In the genomic region with DNA sequence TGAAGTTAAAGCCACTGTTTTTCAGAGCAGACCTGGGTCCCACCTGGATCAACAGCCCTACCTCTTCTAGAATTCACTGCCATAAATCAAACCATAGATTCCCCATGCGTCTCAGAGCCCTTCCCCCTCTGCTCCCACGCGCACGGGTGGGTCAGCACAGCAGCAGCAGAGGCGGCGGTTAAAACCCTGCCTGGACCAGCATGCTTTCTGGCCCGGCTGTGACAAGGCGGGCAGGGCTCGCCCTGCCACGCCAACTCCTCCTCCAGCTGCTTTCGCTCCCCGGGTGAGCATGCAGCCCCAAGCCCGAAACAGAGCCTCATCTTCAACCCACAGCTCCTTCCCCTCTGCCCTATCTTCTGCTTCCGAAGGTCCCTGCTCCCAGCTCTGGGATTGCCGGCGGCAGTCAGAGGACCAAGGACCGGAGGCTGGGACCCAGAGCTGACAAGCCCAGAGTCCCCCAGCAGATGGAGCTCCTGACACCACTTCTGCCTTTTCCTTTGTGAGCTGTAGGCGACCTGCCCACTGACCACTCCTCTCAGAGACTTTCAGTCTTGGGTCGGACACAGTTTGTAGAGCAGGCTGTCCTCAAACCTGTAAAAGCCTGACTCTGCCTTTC, we compare ENCODE assay signal across 9 mouse cellular contexts. TPM values are rescaled to one million over a fixed set of nuclear protein-coding genes. Genes with fewer than 3 reads are reported as not detected.
A peak's percentile ranks its signal among the peaks of the same experiment; 100 is the strongest.
DNase-seq lines count a peak whose midpoint lies in the region; ATAC-seq lines count a peak whose summit lies in the region.
"Had no signal": no experiment of that assay in that cellular context is flagged by ENCODE, and none has a peak within 500 bp of the region (broad histone marks: within the 10 kb centered on the region; RNA-seq: fewer than 3 reads in every experiment).

No protein-coding gene starts in this region.

- H3K9ac ChIP-seq in limb, embryonic 15.5 days, result peak overlapping the region; percentile 26; the same call in 1 of the 2 replicates
- peak overlapping the region; percentile 65 for H3K9ac ChIP-seq in midbrain, embryonic 16.5 days (ENCODE audit: low read depth, low read length)

- peak overlapping the region; percentile 45 for H3K4me3 ChIP-seq in limb, embryonic 15.5 days
- H3K4me3 ChIP-seq in midbrain, embryonic 16.5 days (ENCODE audit: low read depth, low read length), result peak overlapping the region; percentile 44

- H3K4me2 ChIP-seq in limb, embryonic 15.5 days, result peak overlapping the region; percentile 79
- H3K4me2 ChIP-seq in midbrain, embryonic 16.5 days (ENCODE audit: low read length), result peak overlapping the region; percentile 70

- H3K36me3 ChIP-seq in limb, embryonic 15.5 days, result no peaks in the 10 kb centered on the region
- H3K36me3 ChIP-seq in midbrain, embryonic 16.5 days (ENCODE audit: control insufficient read depth, insufficient read depth, low read length), result no peaks in the 10 kb centered on the region
- no peaks in the 10 kb centered on the region for H3K36me3 ChIP-seq in splenic B cell, adult 2 months (ENCODE audit: control insufficient read depth, insufficient read depth, low read length, poor library complexity, severe bottlenecking)

- no peak overlapping the region for H3K27ac ChIP-seq in limb, embryonic 15.5 days
- H3K27ac ChIP-seq in midbrain, embryonic 16.5 days (ENCODE audit: low read length), result no peak overlapping the region
- H3K27ac ChIP-seq: macrophage had no signal

- no peaks in the 10 kb centered on the region for H3K27me3 ChIP-seq in limb, embryonic 15.5 days
- no peaks in the 10 kb centered on the region for H3K27me3 ChIP-seq in midbrain, embryonic 16.5 days (ENCODE audit: control insufficient read depth, insufficient read depth, low read depth, low read length)
- no peaks in the 10 kb centered on the region for H3K27me3 ChIP-seq in splenic B cell, adult 2 months (ENCODE audit: control insufficient read depth, insufficient read depth, low read length, poor library complexity, severe bottlenecking)

- 1% methylated on average over 19 of the region's 19 CpGs for WGBS in limb, embryonic 15.5 days
- 1% methylated on average over 19 of the region's 19 CpGs for WGBS in midbrain, embryonic 16.5 days

- ATAC-seq in limb, embryonic 15.5 days (ENCODE audit: insufficient number of reproducible peaks, low FRiP score, low TSS enrichment, low read depth), result no peak
- ATAC-seq in midbrain, embryonic 16.5 days, result peak; percentile 80

- H3K4me1 ChIP-seq in limb, embryonic 15.5 days, result no peaks in the 10 kb centered on the region
- H3K4me1 ChIP-seq in midbrain, embryonic 16.5 days (ENCODE audit: control insufficient read depth, insufficient read depth, low read length), result no peaks in the 10 kb centered on the region

- DNase-seq in layer of hippocampus, adult 11-12 months (ENCODE audit: low spot score), result peak; percentile 70
- DNase-seq in layer of hippocampus, adult 9-10 months (ENCODE audit: low spot score), result no peak
- peak; percentile 85 for DNase-seq in embryo, embryonic 9.5 days (ENCODE audit: extremely low spot score)
- DNase-seq in heart, adult 18-20 months, result peak; percentile 77 to 86
- peak; percentile 85 for DNase-seq in kidney, adult 18-20 months
- peak; percentile 69 for DNase-seq in splenic B cell, adult 2 months (ENCODE audit: low read depth, low spot score)

- H3K9me3 ChIP-seq in limb, embryonic 15.5 days, result no peaks in the 10 kb centered on the region
- no peaks in the 10 kb centered on the region; the same call in 1 of the 2 replicates for H3K9me3 ChIP-seq in midbrain, embryonic 16.5 days (replicated peaks; ENCODE audit: control insufficient read depth, low read length, poor library complexity, severe bottlenecking)

RNA-seq across cellular contexts. Expression of a gene that starts 8.3 kb away (rescaled TPM):
- total RNA-seq in heart, adult 18-20 months (2021), result 1 to 10 TPM; 1.1 to 1.2 TPM
- polyA plus RNA-seq in limb, embryonic 15.5 days (2015; fragmentation: Nextera tagmentation; extraction: Ambion mirVana), result 10.8 and 17.5 TPM in 2 replicates
- polyA plus RNA-seq in midbrain, embryonic 16.5 days (2015; fragmentation: Nextera tagmentation; extraction: Ambion mirVana), result 1.9 and 2.9 TPM in 2 replicates

RNA-seq across cellular contexts. Expression of a gene that starts 17.6 kb away (rescaled TPM):
- under 1 TPM in 1 of 2 experiments, not detected in 1; 0.39 TPM for total RNA-seq in heart, adult 18-20 months (2021)
- 6.8 and 7.1 TPM in 2 replicates for polyA plus RNA-seq in limb, embryonic 15.5 days (2015; fragmentation: Nextera tagmentation; extraction: Ambion mirVana)
- 0.46 and 1.2 TPM in 2 replicates for polyA plus RNA-seq in midbrain, embryonic 16.5 days (2015; fragmentation: Nextera tagmentation; extraction: Ambion mirVana)

RNA-seq across cellular contexts. Expression of a gene that starts 17.6 kb away (rescaled TPM):
- total RNA-seq in heart, adult 18-20 months (2021), result not detected
- 0.55 and 0.67 TPM in 2 replicates for polyA plus RNA-seq in limb, embryonic 15.5 days (2015; fragmentation: Nextera tagmentation; extraction: Ambion mirVana)
- 0.35 and 0.57 TPM in 2 replicates for polyA plus RNA-seq in midbrain, embryonic 16.5 days (2015; fragmentation: Nextera tagmentation; extraction: Ambion mirVana)
